Mouse (Mus musculus) gastrocnemius, postnatal 4 days (tissue): Measurements from ENCODE around the gene Nt5c1a. TPM values are rescaled to one million over a fixed set of nuclear protein-coding genes. Genes with fewer than 3 reads are reported as not detected.
A peak's percentile ranks its signal among the peaks of the same experiment; 100 is the strongest.

Source experiments
- DNase-seq, 2 experiments: peaks; one replicate each; pipeline ENCODE4 v3.0.0; 2021 to 2022; ENCODE audit warnings: low spot score in 2 of 2, mixed read lengths in 2 of 2
- total RNA-seq, 2 experiments: library from RNA; stranded (reverse); gene quantifications; 2 replicates each; pipeline ENCODE4 v1.2.3; 2021

Gene Nt5c1a
- total RNA-seq, 2 experiments from 2014 or later: 3.3 to 9.3 TPM

GRCm38 (mm10) chr4:123210996-123211395 is 9.7 kb downstream of the Nt5c1a start:
- DNase-seq: no peak

- DNase-seq: no peak
These were observed 10.1 kb downstream of the Nt5c1a start for GRCm38 (mm10) chr4:123211453-123211852.

DNA sequence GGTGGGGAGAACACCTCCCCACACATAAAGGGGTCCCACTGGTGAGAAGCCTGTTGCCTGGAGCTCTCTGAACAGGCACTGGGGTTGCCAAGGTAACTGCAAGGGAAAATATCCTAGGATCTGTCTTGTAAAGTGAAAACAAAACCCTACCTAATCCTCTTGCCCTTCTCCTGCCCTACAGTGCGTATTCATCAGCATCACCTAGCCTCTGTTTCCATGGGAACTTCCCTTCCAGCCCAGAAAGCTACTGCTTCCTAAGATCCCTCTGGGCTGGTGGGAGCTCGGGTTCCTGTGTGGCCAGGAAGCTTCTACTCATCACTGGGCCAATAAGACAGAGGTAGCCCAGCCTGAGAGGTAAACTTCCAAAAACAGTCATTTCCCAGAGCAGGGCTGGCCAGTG is 11.0 kb downstream of the Nt5c1a start:
- DNase-seq: no peak

DNA sequence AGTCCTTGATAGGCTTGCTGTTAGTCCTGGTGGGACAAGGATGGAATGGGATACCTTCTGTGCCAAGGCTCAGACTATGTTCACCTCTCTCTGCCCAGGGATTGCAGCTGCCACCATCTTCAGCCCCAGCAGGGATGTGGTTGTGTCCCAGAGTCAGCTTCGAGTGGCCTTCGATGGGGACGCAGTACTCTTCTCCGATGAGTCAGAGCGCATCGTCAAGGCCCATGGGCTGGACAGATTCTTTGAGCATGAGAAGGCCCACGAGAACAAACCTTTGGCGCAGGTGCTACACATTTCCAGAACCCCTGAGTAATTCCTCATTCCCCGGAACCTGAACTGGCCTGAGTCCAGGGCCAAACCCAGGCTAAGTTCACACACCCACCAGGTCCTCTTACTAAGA is 12.7 kb downstream of the Nt5c1a start:
- no peak for DNase-seq

DNA sequence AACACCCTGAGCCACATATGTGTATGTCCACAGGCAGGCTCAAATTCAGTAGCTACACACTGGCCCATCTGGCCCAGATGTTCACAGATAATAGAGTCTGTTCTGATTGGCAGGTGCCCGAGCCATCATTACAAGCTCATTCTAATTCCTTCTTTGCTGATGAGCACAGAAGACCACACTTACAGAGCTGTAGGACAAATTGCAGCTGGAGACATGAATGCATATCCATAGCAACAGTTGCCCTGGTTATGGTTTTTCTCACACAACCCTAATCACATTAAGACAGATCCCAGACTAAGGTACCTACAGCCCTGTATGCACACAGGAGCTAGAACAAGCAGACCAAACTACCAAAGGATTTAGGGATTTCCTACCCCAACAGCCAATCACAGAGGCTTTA is 14.1 kb downstream of the Nt5c1a start:
- DNase-seq: no peak

DNA sequence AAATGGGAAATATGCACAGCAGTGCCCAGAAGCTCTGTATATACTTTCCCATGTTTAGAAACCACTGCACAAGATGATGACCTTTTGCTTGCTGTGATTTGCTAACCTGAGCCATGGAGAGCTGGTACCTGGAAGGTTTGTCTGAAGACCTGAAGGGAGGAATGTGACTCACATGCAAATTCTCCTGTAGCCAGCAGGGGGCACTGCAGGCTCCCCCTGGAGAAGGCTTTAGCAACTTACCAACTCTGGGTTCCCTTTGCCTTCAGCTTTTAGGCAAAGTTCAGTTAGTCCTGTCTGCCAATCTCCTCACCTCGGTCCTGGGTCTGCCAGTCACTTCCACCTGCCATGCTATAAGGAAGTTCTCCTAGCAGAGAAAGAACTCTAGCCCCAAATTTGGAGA is 15.5 kb downstream of the Nt5c1a start:
- no peak for DNase-seq

GRCm38 (mm10) chr4:123219720-123220357 is 18.5 kb downstream of the Nt5c1a start:
- peak; percentile 59 to 74 for DNase-seq

DNA sequence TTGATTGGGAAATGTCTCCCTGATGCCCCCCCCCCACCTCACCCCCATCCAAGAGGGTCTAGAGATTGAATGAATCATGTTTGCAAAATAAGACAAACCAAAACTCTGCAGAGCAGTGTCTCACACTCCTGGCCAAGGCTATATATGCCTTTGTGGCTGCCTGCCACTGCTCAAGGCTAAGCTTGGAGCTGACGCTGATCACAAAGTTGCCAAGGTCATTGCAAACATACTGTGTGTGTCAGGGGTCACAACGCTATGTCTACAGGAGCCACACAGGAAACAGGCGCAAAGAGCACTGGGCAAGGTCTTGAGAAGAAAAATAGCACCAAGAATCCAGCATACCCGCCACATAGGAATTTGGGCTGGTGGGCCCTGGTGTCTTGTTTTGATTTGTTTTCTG is 19.3 kb downstream of the Nt5c1a start:
- no peak for DNase-seq

DNA sequence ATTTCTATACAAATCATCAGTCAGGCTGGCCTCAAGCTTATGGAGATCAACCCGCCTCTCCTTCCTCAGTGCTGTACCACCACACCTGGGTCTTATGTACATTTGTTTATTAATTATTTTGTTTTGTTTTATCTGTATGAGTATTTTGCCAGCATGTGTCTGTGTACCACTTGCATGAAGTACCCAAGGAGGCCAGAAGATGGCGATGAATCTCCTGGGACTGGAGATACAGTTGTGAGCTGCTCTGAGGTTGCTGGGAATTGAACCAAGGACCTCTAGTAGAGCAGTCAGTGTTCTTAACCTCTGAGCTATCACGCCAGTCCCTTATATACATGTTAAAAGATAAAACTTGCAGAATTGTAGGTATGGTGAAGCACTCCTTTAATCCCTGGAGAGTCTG is 22.0 kb downstream of the Nt5c1a start:
- DNase-seq: no peak

GRCm38 (mm10) chr4:123225718-123226403 is 24.6 kb downstream of the Nt5c1a start:
- peak in 1 of 2 experiments; percentile 60 for DNase-seq

GRCm38 (mm10) chr4:123227707-123228106 is 26.4 kb downstream of the Nt5c1a start:
- DNase-seq: peak; percentile 40 to 71

- DNase-seq: peak in 1 of 2 experiments; percentile 71
These were observed 27.0 kb downstream of the Nt5c1a start for GRCm38 (mm10) chr4:123228270-123228669.

DNA sequence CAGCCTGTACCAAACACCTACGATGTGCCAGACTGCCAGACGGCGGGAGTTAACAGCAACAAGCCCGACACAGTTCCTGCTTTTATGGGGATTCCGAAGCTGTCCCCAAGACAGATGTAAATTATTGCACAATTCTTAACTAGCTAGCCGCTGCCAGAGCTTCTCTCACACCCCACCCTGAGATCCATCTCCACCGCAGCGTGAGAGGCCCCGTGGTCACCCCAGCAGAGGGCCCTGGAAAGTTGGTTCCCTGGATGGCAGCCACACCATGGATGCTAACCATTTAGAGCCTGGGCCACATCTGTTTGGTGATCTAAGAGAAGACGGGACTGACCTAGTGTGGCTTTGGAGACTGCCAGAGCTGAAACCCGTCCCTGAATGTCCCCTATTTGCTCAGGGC is 27.9 kb downstream of the Nt5c1a start:
- peak in 1 of 2 experiments; percentile 45 for DNase-seq

- no peak for DNase-seq
These were observed 31.5 kb downstream of the Nt5c1a start for GRCm38 (mm10) chr4:123232841-123233240.

DNA sequence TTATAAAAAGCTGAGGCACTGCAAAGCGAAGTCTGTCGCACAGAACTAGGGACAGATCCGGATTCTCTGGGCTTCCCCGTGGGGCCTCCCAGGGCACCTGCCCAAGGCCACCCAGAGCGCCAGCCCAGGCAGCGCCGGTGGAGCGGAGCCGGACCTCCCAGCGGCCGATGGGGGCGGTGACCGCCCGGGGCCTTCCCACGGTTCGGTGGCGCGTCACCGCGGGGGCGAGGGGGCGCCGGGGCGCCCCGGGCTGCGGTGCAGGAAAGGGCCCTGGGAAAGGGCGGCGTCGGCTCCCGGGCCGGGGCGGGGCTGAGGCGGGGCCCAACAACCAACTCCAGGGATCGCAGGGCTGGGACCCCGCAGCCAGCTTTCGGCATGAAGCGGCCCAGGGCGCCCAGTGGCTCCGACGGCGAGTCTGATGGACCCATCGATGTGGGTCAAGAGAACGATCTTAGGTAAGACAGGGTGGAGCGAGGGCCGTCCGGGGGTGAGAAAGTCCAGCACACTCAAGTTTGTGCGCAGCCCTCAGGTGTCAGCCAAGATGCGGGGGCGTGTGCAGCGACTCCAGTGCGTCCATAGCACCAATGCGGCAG is 32.3 kb downstream of the Nt5c1a start, which contains the start of gene Heyl:
Heyl (plus strand) TSS at position 65 of the 593 bp plus-strand sequence.
- DNase-seq: peak; percentile 50 to 63

GRCm38 (mm10) chr4:123235835-123236430 is 34.6 kb downstream of the Nt5c1a start:
- DNase-seq: no peak

GRCm38 (mm10) chr4:123236431-123237031 is 35.2 kb downstream of the Nt5c1a start:
- DNase-seq: no peak

DNA sequence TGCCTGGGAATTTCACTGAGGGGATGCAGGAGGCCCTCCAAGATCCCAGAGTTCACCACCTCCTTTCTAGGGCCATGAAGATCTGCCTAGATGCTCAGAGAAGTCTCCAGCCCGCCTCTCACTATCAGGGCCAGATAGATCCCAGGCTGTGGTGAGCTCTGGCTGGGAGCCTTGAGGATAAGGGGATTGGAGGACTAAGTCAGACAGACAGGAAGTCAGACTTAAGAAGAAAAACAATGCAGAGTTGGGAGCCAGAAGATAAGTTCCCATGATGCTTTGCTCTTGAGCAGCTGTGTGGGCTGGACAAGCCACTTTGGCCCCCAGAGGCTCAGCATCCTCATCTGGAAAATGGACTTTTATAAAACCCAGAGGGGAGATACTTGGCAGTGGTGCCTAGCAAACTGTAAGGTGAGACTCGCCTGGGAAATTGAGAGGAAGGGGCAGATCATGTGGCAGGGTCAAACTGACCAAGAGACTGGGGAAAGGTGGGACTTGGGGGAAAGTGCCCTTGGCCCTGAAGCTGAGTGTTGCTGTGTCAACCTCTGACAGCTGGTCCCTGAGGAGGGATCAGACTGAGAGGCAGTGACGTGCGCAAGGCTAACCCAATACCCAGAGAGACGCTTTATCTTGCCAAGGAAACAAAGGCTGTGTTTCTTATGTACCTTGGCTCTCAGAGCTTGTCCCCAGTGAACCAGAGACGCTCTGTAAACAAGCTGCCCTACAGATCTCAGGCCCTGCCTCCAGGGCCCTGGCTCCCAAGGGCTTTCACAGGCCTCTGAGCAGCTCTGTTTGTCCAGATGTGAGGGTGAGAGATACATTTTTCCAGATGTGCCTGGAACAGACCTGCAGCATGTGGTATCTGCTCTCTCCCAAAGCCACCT is 36.3 kb downstream of the Nt5c1a start:
- no peak for DNase-seq

DNA sequence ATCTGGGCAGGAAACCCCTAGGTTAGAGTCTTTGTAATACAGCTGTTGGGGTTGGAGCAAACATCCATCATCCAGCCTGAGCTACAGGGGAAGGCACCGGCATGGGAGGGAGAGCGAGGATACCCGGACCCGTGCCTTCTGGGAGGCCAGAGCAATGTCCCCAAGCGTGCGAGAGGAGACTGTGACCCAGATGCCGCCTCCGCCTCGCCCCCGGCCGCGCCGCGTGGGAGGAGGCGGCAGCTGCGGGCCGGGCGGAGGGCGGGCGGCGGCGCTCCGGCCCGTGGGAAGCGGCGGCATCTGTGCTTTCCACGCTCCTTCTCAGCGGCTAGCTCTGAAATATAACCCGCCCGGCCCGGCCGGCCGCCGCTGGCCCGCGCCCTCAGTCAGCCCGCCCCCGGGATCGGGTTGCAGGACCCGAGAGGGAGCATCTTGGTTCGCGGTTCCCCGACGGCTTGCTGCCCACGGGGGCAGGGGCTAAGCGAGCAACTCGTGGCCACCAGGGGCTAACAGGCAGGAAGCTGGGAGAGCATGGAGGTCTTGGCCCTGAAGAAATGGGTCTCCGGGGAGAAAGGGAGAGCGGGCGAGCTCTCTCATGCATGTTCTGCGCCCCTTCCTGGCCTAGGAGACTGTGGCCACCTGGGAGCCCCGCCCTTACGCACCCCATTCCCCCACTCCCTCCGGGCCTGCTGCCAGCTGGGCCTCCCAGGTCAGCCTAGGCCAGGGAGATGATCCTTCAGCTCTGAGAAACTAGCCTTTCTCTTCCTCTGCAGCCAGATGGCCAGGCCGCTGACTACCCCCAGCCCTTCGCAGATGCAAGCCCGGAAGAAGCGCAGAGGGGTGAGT is 38.3 kb downstream of the Nt5c1a start:
- peak; percentile 80 to 87 for DNase-seq

DNA sequence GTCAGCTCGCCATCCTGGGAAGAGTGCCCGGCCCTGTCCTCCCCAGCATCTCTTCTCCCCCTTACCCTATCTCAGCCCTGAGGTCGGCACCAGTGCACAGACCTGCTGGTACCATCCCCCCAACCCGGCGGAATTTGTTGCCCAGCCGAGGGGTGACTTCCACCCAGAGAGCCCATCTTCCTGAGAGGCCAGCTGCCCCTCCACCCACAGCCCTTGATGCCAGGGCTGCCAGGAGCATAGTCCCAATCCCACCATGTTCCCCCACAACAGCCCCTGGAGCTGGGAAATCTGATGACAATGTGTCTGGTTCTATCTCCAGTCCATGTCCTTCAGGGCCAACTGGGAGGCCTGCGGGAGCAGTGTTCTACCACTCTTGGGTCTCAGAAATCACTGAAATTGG is 44.9 kb downstream of the Nt5c1a start:
- DNase-seq: no peak
